Mouse (Mus musculus) embryo, embryonic 9.5 days (tissue): ENCODE data around the gene Mrps10.
"Not testable (repeated sequence)": the region's sequence is repeated elsewhere in the genome, so short reads cannot be mapped to it uniquely, and the experiment has no call there.

Experiments used
- DNase-seq: peaks from one replicate; pipeline ENCODE4 v3.0.0-alpha.2; 2017; ENCODE audit errors: extremely low spot score

Gene Mrps10

DNA sequence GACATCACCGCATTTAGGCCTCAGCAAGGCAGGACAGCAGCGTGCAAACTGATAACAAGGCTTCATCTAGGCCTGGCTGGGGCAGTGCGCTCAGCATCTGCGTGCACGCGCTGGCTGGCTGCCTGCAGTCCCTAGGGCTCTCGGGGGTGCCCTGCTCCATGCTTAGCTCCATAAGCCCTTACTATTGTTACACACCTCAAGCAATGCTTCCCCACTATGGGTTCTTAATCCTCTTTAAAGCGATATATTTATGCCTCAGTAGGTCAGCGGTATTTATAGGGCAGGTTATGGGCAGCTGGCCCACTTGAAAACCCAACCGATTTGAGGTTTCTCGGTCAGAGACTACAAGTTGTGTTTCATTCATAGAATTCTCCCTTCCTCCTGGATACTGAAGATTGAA lies 13.2 kb downstream of the Mrps10 start:
- no peak for DNase-seq

DNA sequence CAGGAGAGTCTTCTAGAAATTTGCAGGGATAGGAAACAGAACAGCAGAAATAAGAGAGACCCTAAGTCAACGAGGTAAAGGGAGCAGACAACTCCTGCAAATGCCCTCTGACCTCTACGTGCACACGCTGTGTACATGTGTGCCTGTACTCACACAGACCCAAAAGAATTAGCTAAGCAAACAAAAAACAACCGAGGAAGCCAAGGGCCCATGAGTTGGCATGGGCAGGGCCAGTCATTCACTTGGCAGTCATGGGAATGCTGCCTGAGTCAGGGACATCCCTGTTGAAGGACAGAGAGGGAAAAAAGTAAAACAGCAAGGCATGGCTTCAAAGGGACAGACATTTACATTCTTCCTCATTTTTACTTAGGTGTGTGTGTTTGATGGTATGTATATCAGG lies 14.6 kb downstream of the Mrps10 start:
- no peak for DNase-seq

DNA sequence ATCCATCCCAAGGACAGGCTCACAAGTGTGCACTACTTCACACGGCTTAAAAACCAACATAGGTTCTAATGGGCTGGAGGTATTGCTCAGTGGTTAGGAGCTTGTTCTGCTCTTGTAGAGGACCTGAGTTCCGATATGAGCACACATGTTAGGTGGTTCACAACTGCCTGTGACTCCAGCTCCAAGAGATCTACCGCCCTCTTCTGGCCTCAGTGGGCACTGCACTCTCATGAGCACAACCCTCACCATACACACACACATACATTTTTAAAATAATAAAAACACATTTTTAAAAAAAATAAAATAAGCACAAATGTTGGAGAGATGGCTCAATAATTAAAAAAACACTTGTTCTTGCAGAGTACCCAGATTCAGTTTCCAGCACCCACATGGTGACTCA lies 15.4 kb downstream of the Mrps10 start:
- DNase-seq, result no peak

DNA sequence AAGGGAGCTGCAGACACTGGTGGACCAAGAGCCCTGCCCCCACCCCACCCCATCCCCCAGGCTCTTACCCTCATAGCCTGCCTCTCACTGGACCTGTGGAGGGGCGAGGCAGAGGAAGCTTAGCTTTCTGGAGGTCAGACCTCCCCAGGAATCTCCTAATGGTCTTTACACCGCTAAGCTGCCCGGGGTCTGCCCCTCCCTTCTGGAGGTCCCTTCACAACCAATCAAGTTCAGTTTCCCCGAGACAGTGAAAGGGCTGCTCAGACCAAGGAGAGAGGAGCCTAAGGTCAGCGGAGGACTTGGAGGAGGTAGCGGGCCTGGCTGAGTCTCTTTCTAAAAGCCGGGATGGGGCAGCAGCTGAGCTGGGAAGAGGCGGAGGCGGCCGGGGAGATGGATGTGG lies 16.5 kb downstream of the Mrps10 start, which contains the start of gene Guca1b:
Gene Guca1b, plus strand, starts transcription at position 249 of the 400 bp plus-strand sequence.
- DNase-seq, result no peak

DNA sequence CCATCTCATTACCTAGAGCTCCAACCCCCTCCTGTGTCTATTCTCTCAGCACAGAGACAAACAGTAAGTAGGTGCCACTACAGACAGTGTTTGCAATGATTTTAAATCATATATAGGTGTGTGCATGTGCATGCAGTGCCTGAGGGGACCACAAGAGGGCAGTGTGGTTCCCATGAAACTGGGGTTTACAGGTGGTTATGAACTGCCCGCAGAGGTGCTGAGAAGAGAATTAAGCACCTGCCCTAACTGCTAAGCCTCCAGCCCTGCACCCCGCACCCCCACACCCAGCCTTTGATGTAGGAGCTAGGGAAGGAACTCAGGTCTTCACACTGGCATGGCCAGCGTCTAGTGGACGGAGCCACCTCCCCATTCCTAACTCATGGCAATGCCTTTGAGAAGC lies 18.0 kb downstream of the Mrps10 start:
- peak; percentile 46 for DNase-seq

DNA sequence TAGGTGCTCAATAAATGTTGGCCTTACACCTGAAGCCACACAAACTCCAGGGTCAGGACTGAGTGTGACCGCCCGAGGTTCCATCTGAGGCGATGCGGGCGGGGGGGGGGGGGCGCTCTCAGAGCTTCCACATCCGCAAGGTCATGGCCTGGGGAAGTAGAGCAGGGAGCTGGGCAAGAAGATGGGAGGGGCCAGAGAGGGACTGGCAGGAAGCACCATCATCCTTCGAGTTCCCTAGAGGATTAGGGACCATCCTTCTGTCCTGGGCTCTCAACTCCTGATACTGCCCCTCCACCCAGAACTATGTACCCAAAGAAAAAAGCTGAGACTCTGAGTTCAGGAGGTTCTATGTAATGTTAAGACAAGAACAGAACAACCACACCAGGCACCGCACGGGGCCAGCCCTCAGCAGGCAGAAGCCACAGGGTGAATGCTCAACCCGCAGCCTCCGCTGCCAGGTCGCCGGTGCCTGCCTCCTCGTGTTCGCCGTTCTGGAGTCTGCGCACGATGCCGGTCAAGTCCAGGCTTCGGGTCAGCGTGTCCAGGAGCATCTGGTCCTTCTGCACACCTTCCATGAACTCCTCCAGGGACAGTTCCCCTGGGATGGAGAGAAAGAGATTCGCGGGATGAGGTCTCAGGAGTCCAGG lies 25.7 kb downstream of the Mrps10 start:
- peak; percentile 15 for DNase-seq

DNA sequence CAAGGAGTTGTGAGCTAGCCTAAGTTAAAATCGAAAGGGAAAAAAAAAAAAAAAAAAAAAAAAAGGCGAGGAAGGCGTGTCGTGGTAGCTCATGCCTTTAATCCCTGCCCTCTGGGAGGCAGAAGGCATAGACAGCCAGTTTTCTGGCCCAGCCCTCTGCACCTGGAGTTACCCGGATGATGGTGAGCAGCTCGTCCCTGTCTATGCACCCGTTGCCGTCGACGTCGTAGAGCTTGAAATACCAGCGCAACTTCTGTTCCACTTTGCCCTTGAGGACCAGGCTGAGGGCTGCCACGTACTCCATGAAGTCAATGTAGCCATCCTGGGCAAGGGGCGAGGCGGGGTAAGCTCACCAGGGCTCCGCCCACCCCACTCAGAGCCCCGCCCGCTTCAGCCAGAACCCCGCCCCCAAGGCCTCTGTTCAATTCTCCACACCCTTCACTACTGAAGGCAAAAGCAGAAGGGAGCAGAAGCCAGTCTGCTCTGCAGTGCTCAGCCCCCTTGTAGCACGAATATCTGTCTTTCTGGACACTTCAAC lies 26.8 kb downstream of the Mrps10 start:
- peak; percentile 72 for DNase-seq

DNA sequence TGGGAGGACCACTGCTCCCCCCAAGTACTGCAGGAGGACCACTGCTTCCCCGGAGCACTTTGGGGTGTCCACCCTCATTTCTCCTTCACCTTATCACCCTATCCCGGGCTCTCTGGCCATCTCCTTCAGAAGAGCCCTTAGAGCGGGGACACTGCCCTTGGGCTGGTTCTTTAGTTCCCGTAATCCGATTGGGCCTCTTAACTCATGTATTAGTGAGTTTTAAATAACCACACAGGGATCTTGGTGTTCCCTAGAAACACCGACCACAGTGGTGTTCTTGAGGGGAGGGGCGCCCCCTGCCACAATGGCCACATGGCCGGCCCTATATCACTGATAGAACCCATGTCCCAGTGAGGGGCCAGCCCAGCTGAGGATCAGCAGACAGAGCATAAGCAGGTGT lies 30.4 kb downstream of the Mrps10 start:
- no peak for DNase-seq

DNA sequence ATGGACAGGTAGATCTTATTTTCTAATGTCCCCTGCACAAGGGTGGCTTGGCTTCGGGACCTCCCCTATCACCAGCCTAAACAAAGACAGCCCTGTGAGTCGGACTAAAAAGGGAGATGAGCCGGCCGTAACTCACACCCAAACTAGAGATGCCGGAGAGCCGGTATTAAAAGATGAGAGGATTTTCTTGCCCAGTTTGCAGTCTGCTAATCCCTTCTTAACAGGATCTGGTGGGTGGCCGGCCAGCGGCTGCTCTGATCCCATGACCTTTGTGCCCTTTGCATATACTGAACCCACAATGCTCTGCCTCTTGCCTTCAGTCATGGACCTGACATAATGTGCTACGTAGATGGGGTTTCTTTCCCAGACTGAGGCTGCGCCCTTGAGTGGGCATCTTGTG lies 31.8 kb downstream of the Mrps10 start, which contains the start of gene Guca1a:
Gene Guca1a, minus strand, starts transcription at position 134 of the 400 bp plus-strand sequence.
- peak; percentile 21 for DNase-seq

DNA sequence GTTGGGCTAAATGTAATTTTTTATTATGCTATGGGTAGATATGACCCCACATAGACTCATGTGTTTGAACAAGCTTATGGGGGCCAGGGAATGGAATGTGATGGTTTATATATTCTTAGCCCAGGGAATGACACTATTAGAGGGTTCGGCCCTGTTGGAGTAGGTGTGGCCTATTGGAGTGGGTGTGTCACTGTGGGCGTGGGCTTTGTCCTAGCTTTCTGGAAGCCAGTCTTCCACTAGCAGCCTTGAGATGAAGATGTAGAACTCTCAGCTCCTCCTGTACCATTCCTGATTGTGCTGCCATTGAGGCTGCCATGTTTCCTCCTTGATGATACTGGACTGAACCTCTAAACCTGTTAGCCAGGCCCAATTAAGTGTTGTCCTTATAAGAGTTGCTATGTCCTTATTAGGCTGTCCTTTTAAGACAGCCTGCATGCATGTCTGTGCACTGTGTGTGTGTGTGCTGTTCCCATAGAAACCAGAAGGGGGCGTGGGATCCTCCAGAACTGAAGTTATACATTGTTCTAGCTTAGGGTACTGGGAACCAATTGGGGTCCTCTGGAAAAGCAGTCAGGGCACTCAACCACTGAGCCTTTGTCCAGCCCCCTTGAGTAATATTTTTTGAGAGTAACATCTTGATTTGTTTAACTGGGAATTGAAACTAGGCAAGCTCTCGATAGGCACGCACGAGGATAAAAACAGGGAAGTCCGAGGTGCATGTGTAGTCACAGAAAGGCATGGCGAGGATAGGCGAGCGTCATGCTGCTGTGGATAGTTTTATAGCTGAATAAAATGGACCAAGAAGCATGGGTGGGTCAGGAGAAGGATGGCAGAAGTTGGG lies 39.2 kb downstream of the Mrps10 start:
- DNase-seq, result no peak

DNA sequence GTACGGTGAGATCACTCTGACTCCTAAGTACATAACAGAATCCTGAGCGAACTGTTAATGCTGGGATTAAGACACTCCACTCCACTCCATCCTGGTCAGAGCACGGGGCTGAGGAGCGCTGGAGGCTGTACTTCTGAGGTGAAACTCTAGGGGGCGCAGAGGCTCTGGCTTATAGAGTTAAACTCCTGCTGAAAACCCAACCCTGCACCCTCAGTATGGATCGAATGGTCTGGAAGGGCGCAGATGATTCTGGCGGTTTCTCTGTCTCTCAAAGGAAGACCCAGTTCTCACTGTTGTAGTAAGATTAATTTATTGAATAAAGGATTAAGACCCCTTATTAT lies 39.8 kb downstream of the Mrps10 start:
- peak; percentile 66 for DNase-seq

DNA sequence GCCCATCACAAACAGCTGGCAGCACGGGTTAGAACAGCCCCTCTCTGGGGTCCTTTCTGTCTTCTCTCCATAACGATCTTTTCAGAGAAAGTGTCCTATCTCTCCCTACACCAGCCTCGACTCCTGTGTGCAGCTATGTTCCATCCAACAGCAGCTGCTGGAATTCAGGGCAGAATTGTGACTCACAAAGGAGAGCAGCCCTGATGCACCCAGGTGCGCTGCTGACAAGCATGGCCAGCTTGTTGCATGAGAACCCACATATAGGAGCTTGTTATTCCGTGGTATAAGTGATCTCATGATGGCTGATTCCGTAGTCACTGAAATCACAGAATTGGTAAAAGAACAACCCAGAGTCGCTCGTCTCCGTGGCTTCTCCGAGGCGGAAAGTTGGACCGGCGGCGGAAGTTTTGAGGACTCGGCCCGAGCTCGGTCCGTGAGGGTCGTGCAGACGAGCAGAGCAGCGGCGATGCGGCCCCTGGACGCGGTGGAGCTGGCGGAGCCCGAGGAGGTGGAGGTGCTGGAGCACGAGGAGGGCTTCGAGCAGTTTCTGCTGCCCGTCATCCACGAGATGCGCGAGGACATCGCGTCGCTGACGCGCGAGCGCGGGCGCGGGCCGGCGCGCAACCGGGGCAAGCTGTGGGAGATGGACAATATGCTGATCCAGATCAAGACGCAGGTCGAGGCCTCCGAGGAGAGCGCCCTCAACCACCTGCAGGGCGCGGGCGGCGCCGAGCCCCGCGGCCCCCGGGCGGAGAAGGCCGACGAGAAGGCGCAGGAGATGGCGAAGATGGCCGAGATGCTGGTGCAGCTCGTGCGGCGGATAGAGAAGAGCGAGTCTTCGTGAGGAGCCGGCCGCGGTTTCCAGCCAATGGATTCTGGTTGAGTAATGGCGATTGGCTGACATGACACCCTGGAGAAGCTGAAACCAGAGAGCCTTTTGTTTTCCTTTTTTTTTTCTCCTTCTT lies 41.5 kb downstream of the Mrps10 start:
- DNase-seq, result peak; percentile 33

DNA sequence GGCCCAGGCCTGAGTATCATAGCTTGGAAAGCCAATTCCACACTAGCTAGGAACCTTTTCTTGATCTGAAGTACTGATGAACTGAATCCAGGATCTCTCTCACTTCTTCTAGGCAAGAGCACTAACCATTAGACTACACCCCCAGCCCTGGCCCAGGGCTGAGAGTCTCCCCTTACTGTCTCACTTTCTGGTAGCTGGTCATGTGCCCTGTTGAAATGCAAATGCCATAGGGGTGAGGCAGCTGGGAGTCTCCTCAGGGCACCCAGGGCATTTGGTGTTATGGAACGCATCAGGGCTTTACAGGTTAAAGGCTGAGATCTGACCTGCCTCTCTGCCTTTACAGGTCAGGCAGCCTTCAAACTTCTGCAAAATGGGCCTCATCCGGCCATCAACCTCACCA lies 51.5 kb downstream of the Mrps10 start:
- DNase-seq, result no peak

DNA sequence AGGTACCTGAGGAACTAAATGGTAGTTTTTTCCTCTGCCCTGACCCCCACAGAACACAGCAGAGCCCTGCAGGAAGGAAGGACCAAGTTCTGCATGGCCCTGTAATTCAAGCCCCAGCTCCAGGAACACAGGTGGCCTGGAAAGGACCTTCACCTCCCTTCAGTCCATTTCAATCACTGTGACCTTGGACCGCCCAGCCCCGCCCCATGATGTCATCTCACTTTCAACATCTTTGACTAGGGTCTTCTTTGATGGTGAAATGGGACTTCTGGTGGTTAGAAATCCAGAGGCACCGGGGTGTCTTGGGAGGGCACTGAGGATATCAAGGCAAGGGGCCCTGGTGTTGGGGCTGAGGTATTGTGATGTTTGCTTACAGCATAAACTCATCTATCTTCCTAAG lies 52.9 kb downstream of the Mrps10 start:
- DNase-seq, result no peak

DNA sequence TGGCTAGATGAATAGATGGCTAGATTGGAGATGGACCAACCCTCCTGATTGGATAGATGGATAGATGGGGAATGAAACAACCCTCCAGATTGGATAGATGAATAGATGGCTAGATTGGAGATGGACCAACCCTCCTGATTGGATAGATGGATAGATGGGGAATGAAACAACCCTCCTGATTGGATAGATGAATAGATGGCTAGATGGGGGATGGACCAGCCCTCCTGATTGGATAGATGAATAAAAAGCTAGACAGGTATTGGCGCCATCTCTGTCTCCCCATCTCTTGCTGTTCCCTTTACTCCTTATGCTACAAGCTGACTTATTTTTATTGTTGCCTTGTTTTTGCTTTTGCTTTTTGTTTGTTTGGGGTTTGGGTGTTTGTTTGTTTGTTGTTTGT lies 53.9 kb downstream of the Mrps10 start:
- DNase-seq, result not testable (repeated sequence)

DNA sequence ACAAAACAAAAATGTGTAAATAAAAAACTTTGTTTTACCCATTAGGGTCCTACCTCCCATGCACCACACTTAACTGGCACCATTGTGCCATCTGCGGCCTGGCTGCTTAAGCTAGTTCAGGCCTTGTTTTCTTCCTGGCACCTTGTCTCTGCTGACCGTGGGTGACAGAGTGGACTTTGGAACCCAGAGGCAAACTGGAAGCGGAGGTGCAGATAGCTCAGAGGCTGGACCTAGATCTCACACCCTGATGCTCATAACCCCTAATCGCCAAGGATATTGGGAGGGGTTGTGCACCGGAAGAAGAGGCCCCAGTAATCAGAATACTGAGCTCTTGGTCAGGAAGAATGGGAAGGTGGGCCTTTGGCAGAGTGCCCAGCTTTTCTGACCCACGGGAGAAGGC lies 55.5 kb downstream of the Mrps10 start:
- no peak for DNase-seq

DNA sequence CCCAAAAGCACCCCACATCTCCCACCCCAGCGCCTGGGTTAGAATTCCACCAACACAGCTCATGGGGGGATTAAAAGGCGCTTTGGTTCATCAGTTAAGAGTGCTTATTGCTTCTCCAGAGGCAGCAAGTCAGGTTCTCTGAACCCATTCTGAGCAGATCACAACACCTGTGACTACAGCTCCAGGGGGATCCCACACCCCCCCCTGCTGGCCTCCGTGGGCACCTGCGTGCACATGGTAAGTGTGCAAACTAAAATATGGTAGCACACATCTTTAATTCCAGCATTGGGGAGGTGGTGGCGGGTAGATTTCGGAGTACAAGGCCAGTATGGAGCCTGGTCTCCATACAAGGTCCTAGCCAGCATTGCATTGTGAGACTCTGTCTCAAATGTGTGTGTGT lies 58.6 kb downstream of the Mrps10 start:
- no peak for DNase-seq

DNA sequence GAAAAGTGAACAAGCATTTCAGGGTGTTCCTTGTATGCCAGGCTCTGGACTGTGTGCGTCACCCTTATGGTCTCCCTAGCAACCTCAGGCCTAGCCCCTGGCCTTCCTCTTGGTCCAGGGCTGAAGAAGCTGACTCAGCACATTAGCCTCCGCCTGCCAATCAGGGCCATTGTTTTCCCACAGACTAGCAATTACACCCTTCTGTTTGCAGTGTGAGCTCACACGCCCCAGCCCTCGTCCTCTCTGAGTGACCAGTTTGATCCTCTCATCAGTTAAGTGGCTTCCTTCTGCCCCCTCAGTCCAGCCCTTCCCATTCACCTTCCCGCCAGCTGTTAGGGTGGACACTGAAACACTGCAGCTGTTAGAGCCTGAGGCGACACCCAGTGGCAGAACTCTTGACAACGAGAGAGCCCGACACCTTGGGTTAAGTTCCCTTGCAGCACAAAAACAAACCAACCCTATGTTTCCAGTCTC lies 60.2 kb downstream of the Mrps10 start:
- DNase-seq, result peak; percentile 70

DNA sequence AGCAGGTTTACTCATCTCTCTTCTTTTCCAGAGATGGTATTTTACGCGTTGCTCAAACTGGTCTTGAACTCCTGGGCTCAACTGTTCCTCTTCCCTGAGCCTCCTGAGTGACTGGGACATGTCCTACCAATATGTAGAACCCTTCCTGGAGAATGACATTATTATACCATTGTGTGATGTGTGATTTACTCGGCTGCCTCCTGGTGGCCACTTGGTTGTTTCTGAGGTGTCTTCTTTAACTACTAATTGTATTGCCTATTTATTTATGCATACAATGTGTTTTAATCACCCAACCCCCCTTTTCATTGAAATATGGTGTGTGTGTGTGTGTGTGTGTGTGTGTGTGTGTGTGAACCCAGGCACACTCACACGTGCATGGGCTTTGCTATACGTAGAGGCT lies 62.1 kb downstream of the Mrps10 start:
- DNase-seq, result no peak
